ENCODE assay signal across 8 mouse cellular contexts in genomic region chrX:53052652-53053500, GRCm38 (mm10).
DNase-seq lines count a peak whose midpoint lies in the region; ATAC-seq and TF ChIP-seq lines count a peak whose summit lies in the region.

No protein-coding gene starts in this region.

- TF ChIP-seq CTCF in kidney, postnatal 0 days (IDR thresholded peaks at IDR 0.05; ENCODE audit: low read depth): no peak

- H3K4me2 ChIP-seq in kidney, postnatal 0 days (ENCODE audit: low read length): peak overlapping the region; percentile 34

- no peak overlapping the region for H3K27ac ChIP-seq in kidney, postnatal 0 days

- ATAC-seq in kidney, postnatal 0 days (replicated peaks; ENCODE audit: low FRiP score, low read depth): no peak; the same call in 1 of the 2 replicates

- WGBS in kidney, postnatal 0 days: 29% methylated on average over 13 of the region's 13 CpGs

- no peak overlapping the region for H3K4me3 ChIP-seq in kidney, postnatal 0 days (replicated peaks; ENCODE audit: low read depth, low read length)

- DNase-seq in adrenal gland, adult 2 months: peak; percentile 57
- no peak for DNase-seq in adrenal gland, adult 8-10 months
- peak; percentile 18 for DNase-seq in urinary bladder, postnatal 14 days (ENCODE audit: low spot score)
- DNase-seq in urinary bladder, postnatal 10 days (ENCODE audit: low spot score): no peak
- peak; percentile 78 for DNase-seq in kidney, postnatal 0 days (ENCODE audit: low spot score)
- peak; percentile 78 for DNase-seq in mesoderm, embryonic 11.5 days (ENCODE audit: low read depth, low spot score)
- no peak for DNase-seq in MN1 (ENCODE audit: low spot score)
- DNase-seq in right cerebral cortex, postnatal 25 days: no peak

- H3K36me3 ChIP-seq in kidney, postnatal 0 days (ENCODE audit: insufficient read depth, low read length): no peaks in the 10 kb centered on the region

- H3K9me3 ChIP-seq in kidney, postnatal 0 days (replicated peaks; ENCODE audit: low read length): no peaks in the 10 kb centered on the region

- 0 out of 2 replicates have a peak, but pooled peaks cover 3% of the 10 kb centered on the region for H3K4me1 ChIP-seq in kidney, postnatal 0 days (replicated peaks; ENCODE audit: insufficient read depth, low read length)

- H3K27me3 ChIP-seq in kidney, postnatal 0 days (ENCODE audit: insufficient read depth, low read length): no peaks in the 10 kb centered on the region

- H3K9ac ChIP-seq in kidney, postnatal 0 days (ENCODE audit: low read depth, low read length): no peak overlapping the region

Comparison
In these comparisons a context has a peak if more than half of its experiments do, and no peak if none do; other contexts are left out.
1. DNase-seq: peak in adrenal gland, adult 2 months (single experiment), urinary bladder, postnatal 14 days (single experiment), kidney, postnatal 0 days (single experiment) and mesoderm, embryonic 11.5 days (single experiment); none in adrenal gland, adult 8-10 months (single experiment), urinary bladder, postnatal 10 days (single experiment), MN1 (single experiment) and right cerebral cortex, postnatal 25 days (single experiment).